Mouse (Mus musculus) midbrain, embryonic 12.5 days (tissue): ENCODE results near the gene Rita1. TPM values are rescaled to one million over a fixed set of nuclear protein-coding genes. Genes with fewer than 3 reads are reported as not detected.
A peak's percentile ranks its signal among the peaks of the same experiment; 100 is the strongest.

Experiments used
- ATAC-seq: fragments of 200-750 bp; cut with Nextera tagmentation; 2 replicates; pipeline ENCODE4 v1.8.0; 2017; ENCODE audit warnings: low read depth, moderate TSS enrichment, moderate library complexity; ENCODE audit not compliant: low FRiP score
- H3K27ac ChIP-seq: fragments of 300-500 bp; sonication (generic); replicated peaks from 2 replicates; pipeline ENCODE4 v1.5.1; 2016; ENCODE audit warnings: mild to moderate bottlenecking
- H3K27me3 ChIP-seq: fragments of 300-500 bp; sonication (generic); 2 replicates; pipeline ENCODE4 v1.6.1; 2016; ENCODE audit warnings: mild to moderate bottlenecking
- H3K36me3 ChIP-seq: fragments of 300-500 bp; sonication (generic); 2 replicates; pipeline ENCODE4 v1.6.1; 2016
- H3K4me1 ChIP-seq: fragments of 300-500 bp; sonication (generic); 2 replicates; pipeline ENCODE4 v1.6.1; 2016
- H3K4me2 ChIP-seq: fragments of 300-500 bp; sonication (generic); replicated peaks from 2 replicates; pipeline ENCODE4 v1.6.1; 2016; ENCODE audit warnings: mild to moderate bottlenecking, moderate library complexity
- H3K4me3 ChIP-seq: fragments of 300-500 bp; sonication (generic); 2 replicates; pipeline ENCODE4 v1.5.1; 2016; ENCODE audit warnings: mild to moderate bottlenecking
- H3K9ac ChIP-seq: fragments of 300-500 bp; sonication (generic); replicated peaks from 2 replicates; pipeline ENCODE4 v1.6.1; 2016; ENCODE audit warnings: mild to moderate bottlenecking, moderate library complexity
- H3K9me3 ChIP-seq: fragments of 300-500 bp; sonication (generic); 2 replicates; pipeline ENCODE4 v1.6.1; 2016; ENCODE audit warnings: mild to moderate bottlenecking
- WGBS: fragments of 180-500 bp; shearing (Covaris S2); methylation state at CpG from one replicate; pipeline ENCODE4 v1.1.7; 2016; 5-methylcytosine and 5-hydroxymethylcytosine counted together
- polyA plus RNA-seq: library from polyadenylated mRNA; unstranded; fragments of >200 nt; fragmentation: Nextera tagmentation; extraction: Ambion mirVana; gene quantifications from 2 replicates; pipeline ENCODE4 v1.2.1, GENCODE M21; 2016

Gene Rita1
- polyA plus RNA-seq, 1 experiment from 2014 or later = 16.0 TPM

- Histone ChIP-seq H3K36me3 (no peaks in the 10 kb centered on the region), H3K9ac (no peak overlapping the region), H3K27me3 (peaks cover 16% of the 10 kb centered on the region; the same call in 1 of the 2 replicates), H3K4me1 (peaks cover 27% of the 10 kb centered on the region), H3K4me2 (no peak overlapping the region), H3K27ac (no peak overlapping the region), H3K9me3 (no peaks in the 10 kb centered on the region), H3K4me3 (no peak overlapping the region)
- 72% methylated on average over 16 of the region's 16 CpGs for WGBS
- no peak for ATAC-seq
Measured at GRCm38 (mm10) chr5:120590356-120591010, 21.9 kb downstream of the Rita1 start.

GRCm38 (mm10) chr5:120588569-120589094, 23.8 kb downstream of the Rita1 start, which contains the start of the genes Tpcn1 and Iqcd:
Gene Tpcn1, minus strand, starts transcription at chr5:120588673.
Gene Iqcd, plus strand, starts transcription at chr5:120589016.
- Histone ChIP-seq H3K9me3 (no peaks in the 10 kb centered on the region), H3K36me3 (0 out of 2 replicates have a peak, but pooled peaks cover 5% of the 10 kb centered on the region), H3K27ac (peak within 1 kb of the TSS; percentile 43; the same call in 1 of the 2 replicates), H3K27me3 (peaks cover 16% of the 10 kb centered on the region; the same call in 1 of the 2 replicates), H3K9ac (peak within 1 kb of the TSS; percentile 74), H3K4me2 (peak within 1 kb of the TSS; percentile 70), H3K4me1 (peaks cover 27% of the 10 kb centered on the region), H3K4me3 (peak within 1 kb of the TSS; percentile 73)
- under 1% methylated on average over 33 of the region's 35 CpGs for WGBS
- ATAC-seq = peak; percentile 98

- Histone ChIP-seq H3K4me1 (peaks cover 27% of the 10 kb centered on the region), H3K9ac (peak overlapping the region; percentile 74), H3K9me3 (no peaks in the 10 kb centered on the region), H3K4me2 (peak overlapping the region; percentile 70), H3K27me3 (peaks cover 16% of the 10 kb centered on the region; the same call in 1 of the 2 replicates), H3K4me3 (peak overlapping the region; percentile 73), H3K36me3 (peaks cover 10% of the 10 kb centered on the region), H3K27ac (peak overlapping the region; percentile 43; the same call in 1 of the 2 replicates)
- ATAC-seq = peak; percentile 5
- WGBS = 1% methylated on average over 22 of the region's 29 CpGs
Measured at GRCm38 (mm10) chr5:120587940-120588568, 24.3 kb downstream of the Rita1 start.

GRCm38 (mm10) chr5:120587616-120587926, 24.8 kb downstream of the Rita1 start:
- Histone ChIP-seq H3K4me1 (peaks cover 27% of the 10 kb centered on the region), H3K4me3 (peak overlapping the region; percentile 73), H3K9me3 (no peaks in the 10 kb centered on the region), H3K27me3 (peaks cover 16% of the 10 kb centered on the region; the same call in 1 of the 2 replicates), H3K4me2 (peak overlapping the region; percentile 70), H3K9ac (no peak overlapping the region), H3K27ac (no peak overlapping the region), H3K36me3 (peaks cover 14% of the 10 kb centered on the region)
- no peak for ATAC-seq
- WGBS = 30% methylated on average over 9 of the region's 9 CpGs

- no peaks in the 10 kb centered on the region for H3K9me3 ChIP-seq
- no peak for ATAC-seq
- peaks cover 14% of the 10 kb centered on the region for H3K36me3 ChIP-seq
- H3K27me3 ChIP-seq = peaks cover 16% of the 10 kb centered on the region; the same call in 1 of the 2 replicates
- no peak overlapping the region; the same call in 1 of the 2 replicates for H3K9ac ChIP-seq
- H3K4me2 ChIP-seq = peak overlapping the region; percentile 70
- peak overlapping the region; percentile 73 for H3K4me3 ChIP-seq
- 9% methylated on average over 17 of the region's 17 CpGs for WGBS
- H3K4me1 ChIP-seq = peaks cover 27% of the 10 kb centered on the region
- H3K27ac ChIP-seq = 0 out of 2 replicates have a peak overlapping the region, but pooled peaks have one; percentile 26
Measured at GRCm38 (mm10) chr5:120586741-120587615, 25.4 kb downstream of the Rita1 start.

GRCm38 (mm10) chr5:120584968-120585367, 27.4 kb downstream of the Rita1 start:
- Histone ChIP-seq H3K9ac (no peak overlapping the region), H3K4me1 (peaks cover 27% of the 10 kb centered on the region), H3K9me3 (no peaks in the 10 kb centered on the region), H3K4me3 (no peak overlapping the region), H3K27ac (no peak overlapping the region), H3K4me2 (no peak overlapping the region), H3K36me3 (peaks cover 14% of the 10 kb centered on the region), H3K27me3 (peaks cover 16% of the 10 kb centered on the region; the same call in 1 of the 2 replicates)
- 37% methylated on average over 15 of the region's 15 CpGs for WGBS
- no peak for ATAC-seq

GRCm38 (mm10) chr5:120583511-120583910, 28.9 kb downstream of the Rita1 start:
- H3K27ac ChIP-seq = no peak overlapping the region
- ATAC-seq = no peak
- H3K27me3 ChIP-seq = peaks cover 16% of the 10 kb centered on the region; the same call in 1 of the 2 replicates
- peaks cover 14% of the 10 kb centered on the region for H3K36me3 ChIP-seq
- 96% methylated on average over 4 of the region's 4 CpGs for WGBS
- no peaks in the 10 kb centered on the region for H3K9me3 ChIP-seq
- no peak overlapping the region for H3K4me2 ChIP-seq
- no peak overlapping the region for H3K4me3 ChIP-seq
- H3K9ac ChIP-seq = no peak overlapping the region
- H3K4me1 ChIP-seq = peaks cover 36% of the 10 kb centered on the region

GRCm38 (mm10) chr5:120582002-120582401, 30.4 kb downstream of the Rita1 start:
- peaks cover 14% of the 10 kb centered on the region for H3K36me3 ChIP-seq

GRCm38 (mm10) chr5:120579898-120580626, 32.3 kb downstream of the Rita1 start:
- 89% methylated on average over 26 of the region's 26 CpGs for WGBS
- ATAC-seq = no peak
- peaks cover 16% of the 10 kb centered on the region for H3K4me1 ChIP-seq
- H3K27me3 ChIP-seq = no peaks in the 10 kb centered on the region
- H3K27ac ChIP-seq = peak overlapping the region; percentile 35; the same call in 1 of the 2 replicates
- peaks cover 14% of the 10 kb centered on the region for H3K36me3 ChIP-seq
- H3K9ac ChIP-seq = no peak overlapping the region
- H3K4me3 ChIP-seq = no peak overlapping the region
- no peaks in the 10 kb centered on the region for H3K9me3 ChIP-seq
- H3K4me2 ChIP-seq = no peak overlapping the region

More at GRCm38 (mm10) chr5:120582002-120582401, 30.4 kb downstream of the Rita1 start:
- H3K4me3 ChIP-seq = no peak overlapping the region
- WGBS = 90% methylated on average over 9 of the region's 9 CpGs
- peaks cover 24% of the 10 kb centered on the region for H3K4me1 ChIP-seq
- no peak overlapping the region for H3K4me2 ChIP-seq
- ATAC-seq = no peak
- H3K9me3 ChIP-seq = no peaks in the 10 kb centered on the region
- H3K9ac ChIP-seq = no peak overlapping the region
- H3K27ac ChIP-seq = no peak overlapping the region
- peaks cover 7% of the 10 kb centered on the region; the same call in 1 of the 2 replicates for H3K27me3 ChIP-seq

- H3K36me3 ChIP-seq = peaks cover 14% of the 10 kb centered on the region
- H3K4me1 ChIP-seq = peaks cover 16% of the 10 kb centered on the region
- ATAC-seq = no peak
- no peak overlapping the region for H3K9ac ChIP-seq
- H3K4me3 ChIP-seq = no peak overlapping the region
- no peaks in the 10 kb centered on the region for H3K27me3 ChIP-seq
- WGBS = 74% methylated on average over 26 of the region's 26 CpGs
- H3K27ac ChIP-seq = peak overlapping the region; percentile 35; the same call in 1 of the 2 replicates
- no peaks in the 10 kb centered on the region for H3K9me3 ChIP-seq
- H3K4me2 ChIP-seq = no peak overlapping the region
Measured at GRCm38 (mm10) chr5:120579211-120579897, 33.0 kb downstream of the Rita1 start.
